In genomic region chr1:125663104-125663503, GRCm38 (mm10) we compare ENCODE assay signal across 10 mouse cellular contexts. TPM values are rescaled to one million over a fixed set of nuclear protein-coding genes. Genes with fewer than 3 reads are reported as not detected.
DNase-seq lines count a peak whose midpoint lies in the region; ATAC-seq and TF ChIP-seq lines count a peak whose summit lies in the region.
"Had no signal": no experiment of that assay in that cellular context is flagged by ENCODE, and none has a peak within 500 bp of the region (broad histone marks: within the 10 kb centered on the region; RNA-seq: fewer than 3 reads in every experiment).

No protein-coding gene starts in this region.

- peak; percentile 65 for DNase-seq in urinary bladder, postnatal 14 days (ENCODE audit: low spot score)
- DNase-seq in urinary bladder, postnatal 10 days (ENCODE audit: low spot score), result no peak
- peak; percentile 72 to 73 for DNase-seq in heart, postnatal 36 days
- DNase-seq in liver, postnatal 0 days, result peak; percentile 23
- peak; percentile 51 to 61 for DNase-seq in urinary bladder, postnatal 36 days (ENCODE audit: low spot score in 2 of 2)
- DNase-seq in cerebellum, postnatal 25 days, result no peak
- no peak for DNase-seq in cerebellum, adult 11-12 months
- DNase-seq in cerebellum, postnatal 14 days, result no peak

- H3K9me3 ChIP-seq in liver, postnatal 0 days (ENCODE audit: low read length), result no peaks in the 10 kb centered on the region
- H3K9me3 ChIP-seq: midbrain, embryonic 10.5 days had no signal

- H3K9ac ChIP-seq in liver, postnatal 0 days (replicated peaks), result no peak overlapping the region

- no peak overlapping the region for H3K4me2 ChIP-seq in liver, postnatal 0 days (ENCODE audit: low read depth, low read length)

- TF ChIP-seq CTCF in liver, postnatal 0 days (IDR thresholded peaks at IDR 0.05; ENCODE audit: low read depth), result no peak

- TF ChIP-seq EP300 in liver, postnatal 0 days (IDR thresholded peaks at IDR 0.05; ENCODE audit: low read depth), result 0 out of 2 replicates have a peak, but pooled peaks have one; percentile 54

- intact Hi-C loops in heart, postnatal 36 days (cut with DNase I), result loop anchor here (10.0 kb wide), 1 partner anchor 138 kb away; no protein-coding TSS in a partner anchor

- H3K4me1 ChIP-seq in liver, postnatal 0 days (ENCODE audit: insufficient read depth), result 0 out of 2 replicates have a peak, but pooled peaks cover 3% of the 10 kb centered on the region
- H3K4me1 ChIP-seq: midbrain, embryonic 10.5 days had no signal

- H3K4me3 ChIP-seq in liver, postnatal 0 days (ENCODE audit: low read depth, low read length), result no peak overlapping the region
- H3K4me3 ChIP-seq: midbrain, embryonic 10.5 days had no signal

- no peaks in the 10 kb centered on the region for H3K27me3 ChIP-seq in liver, postnatal 0 days (ENCODE audit: insufficient read depth, low read length)

- ATAC-seq in liver, postnatal 0 days, result peak; percentile 73
- ATAC-seq: hindbrain, embryonic 16.5 days had no signal

- 13% methylated on average over 4 of the region's 4 CpGs for WGBS in liver, postnatal 0 days (ENCODE audit: insufficient replicate concordance)

- H3K36me3 ChIP-seq in liver, postnatal 0 days (replicated peaks; ENCODE audit: insufficient read depth, low read length), result no peaks in the 10 kb centered on the region
- H3K36me3 ChIP-seq: midbrain, embryonic 10.5 days had no signal

- H3K27ac ChIP-seq in liver, postnatal 0 days (ENCODE audit: low read depth), result 0 out of 2 replicates have a peak overlapping the region, but pooled peaks have one; percentile 8
- H3K27ac ChIP-seq: midbrain, embryonic 10.5 days had no signal

RNA-seq across cellular contexts. Expression of gene Gpr39, which starts 13.7 kb away (rescaled TPM):
- total RNA-seq in heart, postnatal 36 days (2021), result under 1 TPM; 0.41 to 0.69 TPM
- polyA plus RNA-seq in liver, postnatal 0 days (2015; fragmentation: Nextera tagmentation; extraction: Ambion mirVana), result 3.4 and 3.7 TPM in 2 replicates
- polyA plus RNA-seq: midbrain, embryonic 10.5 days had no signal

Comparison
In these comparisons a context has a peak if more than half of its experiments do, and no peak if none do; other contexts are left out.
1. DNase-seq: peak in urinary bladder, postnatal 14 days (single experiment), heart, postnatal 36 days (2 of 2), liver, postnatal 0 days (single experiment) and urinary bladder, postnatal 36 days (2 of 2); none in urinary bladder, postnatal 10 days (single experiment), cerebellum, postnatal 25 days (0 of 2), cerebellum, adult 11-12 months (single experiment) and cerebellum, postnatal 14 days (0 of 2).